Mouse (Mus musculus) C2C12 (cell line): ENCODE results near the gene Gm20388.

Experiments used
- CTCF ChIP-seq: IDR thresholded peaks from one replicate; pipeline ENCODE4 v1.5.1; 2011; ENCODE audit not compliant: control insufficient read depth, insufficient read depth, insufficient read length
- FOSL1 ChIP-seq: IDR thresholded peaks from one replicate; pipeline ENCODE4 v1.8.0; 2011; ENCODE audit warnings: mild to moderate bottlenecking, low read length; ENCODE audit not compliant: poor library complexity, insufficient read depth, severe bottlenecking
- MYOG ChIP-seq: IDR thresholded peaks from one replicate; pipeline ENCODE4 v1.6.1; 2011; ENCODE audit not compliant: control insufficient read depth, insufficient read length; ENCODE audit errors: extremely low read depth

DNA sequence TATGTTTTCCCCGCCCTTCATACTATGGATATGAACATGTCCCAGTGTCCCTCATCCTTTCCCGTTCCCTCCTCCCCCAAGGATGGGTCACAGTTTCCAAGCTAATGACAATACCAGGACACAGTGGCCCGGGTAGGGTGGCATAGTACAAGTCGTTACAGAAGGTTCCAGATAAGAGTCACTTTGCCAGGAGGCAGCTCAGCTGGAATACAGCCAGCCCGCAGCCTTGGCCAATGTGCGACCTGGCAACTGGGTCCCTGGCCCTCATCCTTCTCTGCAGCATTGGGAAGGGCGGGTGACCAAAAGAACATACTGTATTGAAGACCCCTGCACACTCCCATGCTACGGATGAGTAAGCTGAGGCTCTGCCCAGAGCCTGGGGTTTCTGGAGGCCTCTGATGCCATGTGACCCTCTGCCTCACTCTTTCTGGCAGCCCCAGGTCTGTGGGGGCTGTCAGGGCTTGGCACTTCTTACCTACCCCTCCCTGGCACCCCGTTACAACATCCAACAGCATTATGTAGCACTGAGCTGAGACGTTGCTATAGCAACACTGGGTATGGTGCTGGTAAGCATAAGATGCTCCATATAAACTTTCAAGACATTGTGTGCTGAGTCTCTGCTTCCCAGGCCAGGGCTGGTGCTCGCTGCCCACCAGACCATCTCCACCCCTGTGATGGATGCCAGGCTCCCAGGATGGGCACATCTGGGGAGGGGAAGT lies 418.5 kb downstream of the Gm20388 start:
- TF ChIP-seq CTCF = no peak
- no peak for TF ChIP-seq FOSL1
- TF ChIP-seq MYOG = no peak
